Mouse (Mus musculus) testis, adult 2 months (tissue): Measurements from ENCODE around the gene Mgat5.

ENCODE experiments used
- CTCF ChIP-seq: fragments of 200-500 bp; IDR thresholded peaks from 2 replicates; pipeline ENCODE4 v1.5.1; 2012; ENCODE audit warnings: low read depth, mild to moderate bottlenecking, inconsistent platforms, low read length, moderate library complexity; ENCODE audit not compliant: control insufficient read depth, insufficient read depth, insufficient replicate concordance
- POLR2A ChIP-seq: fragments of 200-500 bp; IDR thresholded peaks from 2 replicates; pipeline ENCODE4 v1.6.1; 2012; ENCODE audit warnings: low read depth, mild to moderate bottlenecking, inconsistent platforms, low read length, moderate library complexity; ENCODE audit not compliant: control insufficient read depth

GRCm38 (mm10) chr1:127512709-127513108, 307.9 kb downstream of the Mgat5 start:
- TF ChIP-seq CTCF (no peak), POLR2A (no peak)
